Mouse (Mus musculus) layer of hippocampus, adult 8-10 months (tissue): ENCODE measurements at regions not wholly inside any gene's neighbourhood (a gene's known extent, or its start where the extent isn't known, plus 50 kb on each side); places are given as distances from the start of the nearest gene placed in this dataset.
A peak's percentile ranks its signal among the peaks of the same experiment; 100 is the strongest.

ENCODE experiments used
- DNase-seq, 2 experiments: peaks; one replicate each; pipeline ENCODE4 v3.0.0; 2022; ENCODE audit warnings: low spot score in 2 of 2

- peak; percentile 57 to 73 for DNase-seq
Observed at GRCm38 (mm10) chr7:59711741-59712140, 293.1 kb downstream of the Snurf start.
